Mouse (Mus musculus): ENCODE data around the gene Uchl4.
A peak's percentile ranks its signal among the peaks of the same experiment; 100 is the strongest.
"Not testable (repeated sequence)": the region's sequence is repeated elsewhere in the genome, so short reads cannot be mapped to it uniquely, and the experiment has no call there.

The Uchl4 gene

GRCm38 (mm10) chr9:64231171-64231570 lies 3.8 kb upstream of the Uchl4 start:
- DNase-seq (ENCODE audit: low spot score in 2 of 2) = no peak

DNA sequence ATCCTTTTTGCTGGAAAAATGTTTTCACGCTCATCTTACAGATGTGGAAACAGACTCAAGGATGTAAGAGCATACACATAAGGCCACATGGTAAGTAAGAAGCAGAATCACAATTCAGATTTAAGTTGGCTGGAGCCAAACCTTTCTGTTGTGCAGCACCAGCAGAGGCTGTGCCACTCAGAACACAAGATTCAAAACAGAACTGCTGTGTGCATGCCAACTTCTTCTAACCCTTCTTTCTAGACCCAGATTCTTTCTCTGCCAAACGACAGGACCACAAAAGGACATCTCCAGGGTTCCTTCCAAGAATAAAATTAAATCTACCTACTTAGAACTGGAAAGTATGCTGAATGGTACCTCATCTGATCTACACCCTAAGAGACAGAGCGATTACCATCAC lies 3.3 kb upstream of the Uchl4 start:
- no peak for DNase-seq (ENCODE audit: low spot score in 2 of 2)

DNA sequence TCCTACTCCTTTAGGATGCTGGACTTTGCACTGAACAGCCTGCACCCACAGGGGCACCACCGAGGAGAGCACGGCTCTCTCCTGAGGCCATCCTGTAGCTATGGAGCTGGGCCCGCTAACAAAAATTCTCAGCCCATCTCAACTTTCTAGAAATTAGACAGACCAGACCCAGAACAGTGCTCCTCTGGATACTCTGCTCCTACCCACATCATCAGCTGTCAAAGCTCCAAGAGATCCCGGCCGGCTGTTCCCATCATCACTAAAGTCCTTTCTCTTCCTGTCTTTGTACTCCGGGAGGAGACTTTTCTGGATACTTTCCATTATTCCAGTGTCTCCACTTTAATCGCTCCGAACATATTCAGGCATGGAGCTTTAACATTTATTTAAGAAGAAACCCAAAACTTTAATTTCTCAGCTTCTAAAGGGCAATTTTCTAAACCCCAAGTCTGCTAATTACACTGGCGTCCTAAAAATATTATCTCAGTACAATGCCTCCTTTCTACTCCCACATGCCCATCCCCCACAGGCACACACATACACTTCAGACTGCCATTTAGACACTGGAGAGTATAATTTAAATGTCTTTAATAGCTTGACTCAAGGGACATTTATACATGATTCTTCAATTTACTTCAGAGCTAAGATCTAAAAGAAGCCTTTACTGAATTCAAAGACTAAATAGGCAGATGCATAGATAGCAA lies 2.6 kb upstream of the Uchl4 start:
- no peak for DNase-seq (ENCODE audit: low spot score in 2 of 2)

- DNase-seq (ENCODE audit: low spot score in 2 of 2) = no peak
These were observed 1.3 kb upstream of the Uchl4 start for GRCm38 (mm10) chr9:64233656-64234055.

- DNase-seq (ENCODE audit: low spot score in 2 of 2) = no peak
These were observed 1.1 kb downstream of the Uchl4 start for GRCm38 (mm10) chr9:64236056-64236455.

GRCm38 (mm10) chr9:64240116-64240515 lies 5.1 kb downstream of the Uchl4 start:
- DNase-seq (ENCODE audit: low spot score in 2 of 2) = no peak

- DNase-seq (ENCODE audit: low spot score in 2 of 2) = no peak
These were observed 5.7 kb downstream of the Uchl4 start for GRCm38 (mm10) chr9:64240681-64241080.

- DNase-seq (ENCODE audit: low spot score in 2 of 2) = no peak
These were observed 7.4 kb downstream of the Uchl4 start for GRCm38 (mm10) chr9:64242381-64242831.

GRCm38 (mm10) chr9:64249371-64249770 lies 14.4 kb downstream of the Uchl4 start:
- DNase-seq (ENCODE audit: low spot score in 2 of 2) = no peak

- DNase-seq (ENCODE audit: low spot score in 2 of 2) = no peak
These were observed 15.2 kb downstream of the Uchl4 start for GRCm38 (mm10) chr9:64250111-64250730.

DNA sequence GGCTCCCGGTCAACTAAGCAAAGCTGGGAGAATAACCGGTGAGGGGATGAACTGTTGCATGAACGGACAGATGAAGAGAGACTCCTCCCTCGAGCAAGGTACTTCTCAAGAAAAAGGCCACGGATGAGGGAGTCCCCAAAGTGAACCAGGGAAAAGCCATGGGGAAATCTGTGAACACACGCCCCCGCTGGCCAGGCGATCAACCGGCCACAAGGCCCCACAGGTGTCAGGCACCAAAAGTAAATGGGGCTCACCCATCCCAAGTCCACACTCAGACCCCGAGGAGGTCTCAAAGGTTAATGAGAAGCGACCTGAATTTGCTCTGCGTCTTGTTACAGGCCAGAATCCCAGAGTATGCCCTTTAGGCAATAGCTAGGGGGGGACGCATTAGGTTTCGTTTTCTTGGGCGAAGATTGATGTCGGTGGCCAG lies 17.6 kb downstream of the Uchl4 start:
- DNase-seq (ENCODE audit: low spot score in 2 of 2) = peak; percentile 21 to 56

GRCm38 (mm10) chr9:64253021-64253904 lies 18.3 kb downstream of the Uchl4 start, which contains the start of gene Map2k1:
TSS of gene Map2k1 (minus strand) at chr9:64253631.
- DNase-seq (ENCODE audit: low spot score in 2 of 2) = peak; percentile 100

DNA sequence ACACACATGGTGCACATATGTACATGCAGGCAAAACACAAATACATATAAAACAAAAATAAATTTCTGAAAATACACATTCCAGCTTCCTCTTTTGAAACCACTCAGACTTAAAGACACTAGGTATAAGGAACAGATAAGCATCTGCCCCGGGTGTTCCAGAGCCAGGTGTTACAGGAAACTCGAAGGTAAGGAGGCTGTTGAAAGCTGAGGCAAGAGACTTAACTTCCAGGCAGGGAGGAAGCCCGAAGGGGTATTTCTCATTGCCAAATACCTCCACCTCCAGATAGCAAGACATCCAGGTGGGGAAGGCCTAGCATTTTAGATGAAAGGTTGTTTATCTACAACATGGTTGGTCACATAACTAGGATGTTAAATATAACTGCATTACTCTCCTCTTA lies 20.4 kb downstream of the Uchl4 start:
- DNase-seq (ENCODE audit: low spot score in 2 of 2) = no peak

DNA sequence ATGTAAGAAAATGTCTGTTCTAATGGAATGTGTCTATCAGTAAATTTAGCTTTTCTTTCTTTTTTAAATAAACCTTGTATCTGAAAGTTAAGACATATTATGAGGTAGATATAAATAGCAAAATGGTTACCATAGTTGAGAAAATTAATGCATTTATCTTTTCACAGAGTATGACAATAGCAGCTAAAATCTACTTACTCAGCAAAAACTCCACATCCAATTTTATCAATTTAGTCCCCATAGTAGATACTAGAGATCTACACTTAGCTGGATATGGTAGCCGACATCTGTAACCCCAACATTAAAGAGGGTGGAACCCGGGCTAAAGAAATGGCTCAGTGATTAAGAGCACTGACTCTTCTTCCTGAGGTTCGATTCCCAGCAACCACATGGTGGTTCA lies 21.2 kb downstream of the Uchl4 start:
- no peak for DNase-seq (ENCODE audit: low spot score in 2 of 2)

GRCm38 (mm10) chr9:64259906-64260305 lies 24.9 kb downstream of the Uchl4 start:
- no peak for DNase-seq (ENCODE audit: low spot score in 2 of 2)

DNA sequence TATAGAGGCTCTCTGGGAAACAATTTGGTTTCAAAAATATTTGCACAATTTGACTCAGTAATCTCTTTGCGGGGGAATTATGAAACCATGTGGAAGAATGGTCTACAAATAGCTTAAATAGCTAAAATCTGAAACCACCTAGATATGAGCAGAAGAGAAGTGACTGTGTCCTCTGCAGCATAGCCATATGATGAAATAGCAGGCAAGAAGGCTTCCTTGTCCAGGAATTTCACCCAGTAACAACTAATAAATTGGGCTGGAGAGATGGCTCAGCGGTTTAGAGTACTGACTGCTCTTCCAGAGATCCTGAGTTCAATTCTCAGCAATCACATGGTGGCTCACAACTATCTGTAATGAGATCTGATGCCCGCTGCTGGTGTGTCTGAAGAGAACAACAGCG lies 26.0 kb downstream of the Uchl4 start:
- DNase-seq (ENCODE audit: low spot score in 2 of 2) = no peak

DNA sequence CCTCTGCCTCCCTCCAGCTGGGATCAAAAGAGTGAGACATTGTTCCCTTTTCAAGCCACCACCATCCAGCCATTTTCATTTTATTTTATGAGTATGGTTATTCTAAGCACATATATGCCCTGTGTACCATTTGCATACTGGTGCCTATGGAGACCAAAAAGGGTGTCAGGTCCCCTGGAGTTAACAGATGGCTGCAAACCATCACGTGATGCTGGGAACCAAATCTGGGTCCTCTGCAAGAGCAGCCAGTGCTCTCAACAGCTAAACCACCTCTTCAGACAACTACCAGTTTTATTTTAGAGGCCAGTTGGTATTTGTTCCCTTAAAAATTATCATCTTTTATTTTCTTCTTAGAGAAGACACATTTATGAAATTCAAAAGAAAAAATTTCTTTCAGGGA lies 29.8 kb downstream of the Uchl4 start:
- DNase-seq (ENCODE audit: low spot score in 2 of 2) = no peak

DNA sequence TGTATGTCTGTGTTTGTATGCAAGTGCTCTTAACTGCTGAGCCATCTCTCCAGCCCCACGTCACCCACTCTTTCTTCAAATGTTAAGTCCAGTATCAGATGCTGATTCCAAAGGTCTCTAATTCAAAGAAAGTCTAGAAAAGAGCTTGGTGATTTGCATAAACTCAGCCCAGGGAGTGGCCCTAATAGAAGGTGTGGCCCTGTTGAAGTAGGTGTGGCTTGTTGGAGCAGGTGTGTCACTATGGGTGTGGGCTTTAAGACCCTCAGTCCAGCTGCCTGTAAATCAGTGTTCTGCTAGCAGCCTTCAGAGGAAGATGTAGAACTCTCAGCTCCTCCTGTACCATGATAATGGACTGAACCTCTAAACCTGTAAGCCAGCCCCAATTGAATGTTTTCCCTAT lies 32.2 kb downstream of the Uchl4 start:
- no peak for DNase-seq (ENCODE audit: low spot score in 2 of 2)

GRCm38 (mm10) chr9:64268196-64268595 lies 33.2 kb downstream of the Uchl4 start:
- no peak for DNase-seq (ENCODE audit: low spot score in 2 of 2)

- not testable (repeated sequence) for DNase-seq (ENCODE audit: low spot score in 2 of 2)
These were observed 33.8 kb downstream of the Uchl4 start for GRCm38 (mm10) chr9:64268836-64269235.

GRCm38 (mm10) chr9:64271249-64271648 lies 36.2 kb downstream of the Uchl4 start:
- DNase-seq (ENCODE audit: low spot score in 2 of 2) = no peak

DNA sequence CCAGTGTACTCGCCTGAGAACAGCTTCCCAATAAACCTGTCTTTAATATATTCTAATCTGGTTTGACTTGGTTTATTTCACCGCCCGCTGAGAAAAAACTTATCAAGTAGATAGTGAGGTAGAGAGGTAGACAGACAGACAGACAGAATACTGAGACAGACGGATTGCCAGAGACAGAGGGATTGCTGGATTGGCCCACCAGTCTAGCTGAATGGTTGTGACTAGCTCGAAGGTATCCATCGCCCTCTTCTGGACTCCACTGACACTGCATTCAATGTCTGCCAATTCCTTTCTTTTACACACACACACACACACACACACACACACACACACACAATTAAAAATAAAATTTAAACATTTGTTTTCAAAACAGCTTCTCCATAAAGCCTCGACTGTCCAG lies 37.6 kb downstream of the Uchl4 start:
- DNase-seq (ENCODE audit: low spot score in 2 of 2) = no peak

Data from urinary bladder, adult 18-20 months (tissue).